Mouse (Mus musculus) kidney, embryonic 14.5 days (tissue): ENCODE results near the gene Adam11. TPM values are rescaled to one million over a fixed set of nuclear protein-coding genes. Genes with fewer than 3 reads are reported as not detected.

Experiments
- ATAC-seq: fragments of 200-750 bp; cut with Nextera tagmentation; 2 replicates; pipeline ENCODE4 v1.8.0; 2017; ENCODE audit warnings: moderate number of reproducible peaks, mild to moderate bottlenecking, moderate TSS enrichment, moderate library complexity; ENCODE audit not compliant: low FRiP score, low TSS enrichment
- H3K27ac ChIP-seq: fragments of 300-500 bp; sonication (generic); 2 replicates; pipeline ENCODE4 v1.5.1; 2014; ENCODE audit warnings: low read depth, mild to moderate bottlenecking, low read length, moderate library complexity, mixed read lengths
- H3K27me3 ChIP-seq: fragments of 300-500 bp; sonication (generic); 2 replicates; pipeline ENCODE4 v1.6.1; 2014; ENCODE audit warnings: mild to moderate bottlenecking, low read length; ENCODE audit not compliant: control insufficient read depth, insufficient read depth
- H3K36me3 ChIP-seq: fragments of 300-500 bp; sonication (generic); 2 replicates; pipeline ENCODE4 v1.6.1; 2014; ENCODE audit warnings: low read length, mixed read lengths; ENCODE audit not compliant: control insufficient read depth, insufficient read depth
- H3K4me1 ChIP-seq: fragments of 300-500 bp; sonication (generic); 2 replicates; pipeline ENCODE4 v1.6.1; 2014; ENCODE audit warnings: low read length, mixed read lengths; ENCODE audit not compliant: control insufficient read depth, insufficient read depth
- H3K4me2 ChIP-seq: fragments of 300-500 bp; sonication (generic); replicated peaks from 2 replicates; pipeline ENCODE4 v1.6.1; 2014; ENCODE audit warnings: low read depth, mild to moderate bottlenecking, low read length
- H3K4me3 ChIP-seq: fragments of 300-500 bp; sonication (generic); 2 replicates; pipeline ENCODE4 v1.5.1; 2014; ENCODE audit warnings: mild to moderate bottlenecking, low read length
- H3K9ac ChIP-seq: fragments of 300-500 bp; sonication (generic); 2 replicates; pipeline ENCODE4 v1.6.1; 2014; ENCODE audit warnings: low read depth, mild to moderate bottlenecking, low read length, moderate library complexity
- H3K9me3 ChIP-seq: fragments of 300-500 bp; sonication (generic); 2 replicates; pipeline ENCODE4 v1.6.1; 2016; ENCODE audit warnings: low read length; ENCODE audit not compliant: control insufficient read depth
- WGBS: fragments of 180-500 bp; shearing (Covaris S2); extraction: QIAGEN DNeasy Blood & Tissue Kit; methylation state at CpG from one replicate; pipeline ENCODE4 v1.1.7; 2014; 5-methylcytosine and 5-hydroxymethylcytosine counted together
- polyA plus RNA-seq: library from polyadenylated mRNA; unstranded; fragments of >200 nt; fragmentation: Nextera tagmentation; extraction: Ambion mirVana; gene quantifications from 2 replicates; pipeline ENCODE4 v1.2.1, GENCODE M21; 2014

Adam11 gene
- polyA plus RNA-seq, 1 experiment from 2014 or later = 7.8 TPM

- Histone ChIP-seq H3K9me3 (no peaks in the 10 kb centered on the region), H3K9ac (no peak overlapping the region), H3K36me3 (no peaks in the 10 kb centered on the region), H3K4me3 (no peak overlapping the region), H3K4me1 (no peaks in the 10 kb centered on the region), H3K27me3 (no peaks in the 10 kb centered on the region), H3K27ac (no peak overlapping the region), H3K4me2 (no peak overlapping the region)
- WGBS = 59% methylated on average over 4 of the region's 4 CpGs
- no peak for ATAC-seq
These were observed 65.9 kb downstream of the Adam11 start for GRCm38 (mm10) chr11:102827097-102827496.

Other genes starting within 250 kb of the Adam11 start
- 37.3 and 60.6 TPM in 2 replicates for gene Gpatch8, start 205.0 kb upstream of the Adam11 start, polyA plus RNA-seq
- 5.7 and 8.3 TPM in 2 replicates for gene Gm11627, start 182.0 kb upstream of the Adam11 start, polyA plus RNA-seq
- 41.7 and 49.7 TPM in 2 replicates for gene Fzd2, start 157.0 kb upstream of the Adam11 start, polyA plus RNA-seq
- gene Meioc, start 97.7 kb upstream of the Adam11 start, polyA plus RNA-seq = 0.40 and 1.4 TPM in 2 replicates
- 52.7 and 55.4 TPM in 2 replicates for gene Ccdc43, start 63.7 kb upstream of the Adam11 start, polyA plus RNA-seq
- 63.0 and 69.6 TPM in 2 replicates for gene Gjc1, start 58.3 kb downstream of the Adam11 start, polyA plus RNA-seq
- 0.44 TPM in 1 of 2 replicates, not detected in the other for gene Higd1b, start 74.4 kb downstream of the Adam11 start, polyA plus RNA-seq
- 159 and 250 TPM in 2 replicates for gene Eftud2, start 119.5 kb downstream of the Adam11 start, polyA plus RNA-seq
- gene Ccdc103, start 119.8 kb downstream of the Adam11 start, polyA plus RNA-seq = 1.1 and 1.8 TPM in 2 replicates
- gene Fam187a, start 123.7 kb downstream of the Adam11 start, polyA plus RNA-seq = not detected in 2 replicates
- 0.29 and 0.31 TPM in 2 replicates for gene Gfap, start 139.5 kb downstream of the Adam11 start, polyA plus RNA-seq
- 8.3 and 13.0 TPM in 2 replicates for gene Kif18b, start 163.7 kb downstream of the Adam11 start, polyA plus RNA-seq
- 6.7 and 8.3 TPM in 2 replicates for gene C1ql1, start 185.2 kb downstream of the Adam11 start, polyA plus RNA-seq